Mouse (Mus musculus): ENCODE data around the gene Fscn1. TPM values are rescaled to one million over a fixed set of nuclear protein-coding genes. Genes with fewer than 3 reads are reported as not detected.

Fscn1 gene
- total and polyA plus RNA-seq, 2 experiments from 2014 or later, result 457 to 558 TPM

GRCm38 (mm10) chr5:142950405-142950804, 9.7 kb upstream of the Fscn1 start:
- no peak for ATAC-seq
- TF ChIP-seq CTCF (IDR thresholded peaks at IDR 0.05; ENCODE audit: low read depth), result no peak

GRCm38 (mm10) chr5:142953641-142954040, 6.5 kb upstream of the Fscn1 start:
- Histone ChIP-seq H3K9ac (no peak overlapping the region), H3K4me1 (ENCODE audit: insufficient read depth) (no peaks in the 10 kb centered on the region), H3K9me3 (ENCODE audit: low read length) (no peaks in the 10 kb centered on the region), H3K36me3 (ENCODE audit: insufficient read depth) (no peaks in the 10 kb centered on the region), H3K4me3 (ENCODE audit: low read depth, low read length) (no peak overlapping the region), H3K27ac (ENCODE audit: low read depth, low read length) (no peak overlapping the region), H3K27me3 (ENCODE audit: insufficient read depth, low read length) (no peaks in the 10 kb centered on the region), H3K4me2 (ENCODE audit: low read depth) (no peak overlapping the region)
- WGBS, result 39% methylated on average over 3 of the region's 3 CpGs
- no peak for ATAC-seq
- TF ChIP-seq CTCF (IDR thresholded peaks at IDR 0.05; ENCODE audit: low read depth), result no peak
- no peak for DNase-seq

More at GRCm38 (mm10) chr5:142950405-142950804, 9.7 kb upstream of the Fscn1 start:
- no peaks in the 10 kb centered on the region for H3K9me3 ChIP-seq (ENCODE audit: low read length)
- WGBS, result 47% methylated on average over 6 of the region's 6 CpGs
- DNase-seq, result no peak
- H3K27me3 ChIP-seq (ENCODE audit: insufficient read depth, low read length), result no peaks in the 10 kb centered on the region
- H3K27ac ChIP-seq (ENCODE audit: low read depth, low read length), result no peak overlapping the region
- H3K4me2 ChIP-seq (ENCODE audit: low read depth), result no peak overlapping the region
- no peaks in the 10 kb centered on the region for H3K4me1 ChIP-seq (ENCODE audit: insufficient read depth)
- H3K4me3 ChIP-seq (ENCODE audit: low read depth, low read length), result no peak overlapping the region
- no peak overlapping the region for H3K9ac ChIP-seq
- no peaks in the 10 kb centered on the region for H3K36me3 ChIP-seq (ENCODE audit: insufficient read depth)

- no peaks in the 10 kb centered on the region for H3K9me3 ChIP-seq (ENCODE audit: low read length)
- no peak for TF ChIP-seq CTCF (IDR thresholded peaks at IDR 0.05; ENCODE audit: low read depth)
- H3K4me1 ChIP-seq (ENCODE audit: insufficient read depth), result no peaks in the 10 kb centered on the region
- ATAC-seq (no peak), DNase-seq (no peak)
- no peak overlapping the region for H3K27ac ChIP-seq (ENCODE audit: low read depth, low read length)
- no peak overlapping the region for H3K4me3 ChIP-seq (ENCODE audit: low read depth, low read length)
- WGBS, result 64% methylated on average over 6 of the region's 6 CpGs
- no peaks in the 10 kb centered on the region for H3K36me3 ChIP-seq (ENCODE audit: insufficient read depth)
- no peaks in the 10 kb centered on the region for H3K27me3 ChIP-seq (ENCODE audit: insufficient read depth, low read length)
- no peak overlapping the region for H3K4me2 ChIP-seq (ENCODE audit: low read depth)
- H3K9ac ChIP-seq, result no peak overlapping the region
Observed at GRCm38 (mm10) chr5:142956956-142957703, 3.0 kb upstream of the Fscn1 start.

- no peak overlapping the region for H3K4me3 ChIP-seq (ENCODE audit: low read depth, low read length)
- H3K27me3 ChIP-seq (ENCODE audit: insufficient read depth, low read length), result no peaks in the 10 kb centered on the region
- H3K4me2 ChIP-seq (ENCODE audit: low read depth), result no peak overlapping the region
- ATAC-seq, result no peak
- H3K36me3 ChIP-seq (ENCODE audit: insufficient read depth), result no peaks in the 10 kb centered on the region
- no peaks in the 10 kb centered on the region for H3K9me3 ChIP-seq (ENCODE audit: low read length)
- 90% methylated on average over 14 of the region's 14 CpGs for WGBS
- DNase-seq, result no peak
- no peak overlapping the region for H3K27ac ChIP-seq (ENCODE audit: low read depth, low read length)
- no peak overlapping the region for H3K9ac ChIP-seq
- H3K4me1 ChIP-seq (ENCODE audit: insufficient read depth), result peaks cover under 1% of the 10 kb centered on the region
- TF ChIP-seq CTCF (IDR thresholded peaks at IDR 0.05; ENCODE audit: low read depth), result no peak
Observed at GRCm38 (mm10) chr5:142958464-142958863, 1.7 kb upstream of the Fscn1 start.

GRCm38 (mm10) chr5:142959156-142959555, 987 bp upstream of the Fscn1 start:
- Histone ChIP-seq H3K4me3 (ENCODE audit: low read depth, low read length) (no peak overlapping the region), H3K9ac (no peak overlapping the region), H3K9me3 (ENCODE audit: low read length) (no peaks in the 10 kb centered on the region), H3K4me2 (ENCODE audit: low read depth) (no peak overlapping the region), H3K27ac (ENCODE audit: low read depth, low read length) (no peak overlapping the region), H3K36me3 (ENCODE audit: insufficient read depth) (no peaks in the 10 kb centered on the region), H3K4me1 (ENCODE audit: insufficient read depth) (peaks cover 8% of the 10 kb centered on the region), H3K27me3 (ENCODE audit: insufficient read depth, low read length) (no peaks in the 10 kb centered on the region)
- WGBS, result 85% methylated on average over 4 of the region's 4 CpGs
- DNase-seq (no peak), ATAC-seq (no peak)
- TF ChIP-seq CTCF (IDR thresholded peaks at IDR 0.05; ENCODE audit: low read depth), result no peak

GRCm38 (mm10) chr5:142960775-142961271, 680 bp downstream of the Fscn1 start:
- Histone ChIP-seq H3K9ac (peak overlapping the region; percentile 98), H3K27ac (ENCODE audit: low read depth, low read length) (peak overlapping the region; percentile 94), H3K4me1 (ENCODE audit: insufficient read depth) (peaks cover 15% of the 10 kb centered on the region), H3K4me2 (ENCODE audit: low read depth) (peak overlapping the region; percentile 89), H3K27me3 (ENCODE audit: insufficient read depth, low read length) (no peaks in the 10 kb centered on the region), H3K9me3 (ENCODE audit: low read length) (no peaks in the 10 kb centered on the region), H3K36me3 (ENCODE audit: insufficient read depth) (no peaks in the 10 kb centered on the region), H3K4me3 (ENCODE audit: low read depth, low read length) (peak overlapping the region; percentile 92)
- ATAC-seq (peak; percentile 23), DNase-seq (peak; percentile 60)
- 3% methylated on average over 59 of the region's 59 CpGs for WGBS
- TF ChIP-seq CTCF (IDR thresholded peaks at IDR 0.05; ENCODE audit: low read depth), result no peak

GRCm38 (mm10) chr5:142961398-142961880, 1.3 kb downstream of the Fscn1 start:
- Histone ChIP-seq H3K4me2 (ENCODE audit: low read depth) (peak overlapping the region; percentile 89), H3K27ac (ENCODE audit: low read depth, low read length) (peak overlapping the region; percentile 94), H3K36me3 (ENCODE audit: insufficient read depth) (peaks cover 6% of the 10 kb centered on the region; the same call in 1 of the 2 replicates), H3K4me3 (ENCODE audit: low read depth, low read length) (peak overlapping the region; percentile 92), H3K27me3 (ENCODE audit: insufficient read depth, low read length) (no peaks in the 10 kb centered on the region), H3K9ac (peak overlapping the region; percentile 98), H3K9me3 (ENCODE audit: low read length) (no peaks in the 10 kb centered on the region), H3K4me1 (ENCODE audit: insufficient read depth) (peaks cover 21% of the 10 kb centered on the region)
- DNase-seq, result peak; percentile 75
- TF ChIP-seq CTCF (IDR thresholded peaks at IDR 0.05; ENCODE audit: low read depth), result no peak
- ATAC-seq, result peak; percentile 19
- WGBS, result 4% methylated on average over 13 of the region's 15 CpGs
